Mouse (Mus musculus) forebrain, embryonic 12.5 days (tissue): ENCODE results near the gene Slc25a39. TPM values are rescaled to one million over a fixed set of nuclear protein-coding genes. Genes with fewer than 3 reads are reported as not detected.

Source experiments
- ATAC-seq: fragments of 200-750 bp; cut with Nextera tagmentation; 2 replicates; pipeline ENCODE4 v1.8.0; 2017; ENCODE audit warnings: moderate TSS enrichment; ENCODE audit not compliant: low FRiP score
- H3K27ac ChIP-seq: fragments of 300-500 bp; sonication (generic); 2 replicates; pipeline ENCODE4 v1.5.1; 2016; ENCODE audit warnings: mild to moderate bottlenecking
- H3K27me3 ChIP-seq: fragments of 300-500 bp; sonication (generic); 2 replicates; pipeline ENCODE4 v1.6.1; 2016; ENCODE audit warnings: mild to moderate bottlenecking
- H3K36me3 ChIP-seq: fragments of 300-500 bp; sonication (generic); replicated peaks from 2 replicates; pipeline ENCODE4 v1.6.1; 2016; ENCODE audit warnings: mild to moderate bottlenecking
- H3K4me1 ChIP-seq: fragments of 300-500 bp; sonication (generic); 2 replicates; pipeline ENCODE4 v1.6.1; 2016
- H3K4me2 ChIP-seq: fragments of 300-500 bp; sonication (generic); 2 replicates; pipeline ENCODE4 v1.6.1; 2016; ENCODE audit warnings: mild to moderate bottlenecking, moderate library complexity
- H3K4me3 ChIP-seq: fragments of 300-500 bp; sonication (generic); replicated peaks from 2 replicates; pipeline ENCODE4 v1.5.1; 2016; ENCODE audit warnings: mild to moderate bottlenecking
- H3K9ac ChIP-seq: fragments of 300-500 bp; sonication (generic); 2 replicates; pipeline ENCODE4 v1.6.1; 2016; ENCODE audit warnings: mild to moderate bottlenecking
- H3K9me3 ChIP-seq: fragments of 300-500 bp; sonication (generic); 2 replicates; pipeline ENCODE4 v1.6.1; 2016
- WGBS: fragments of 180-500 bp; shearing (Covaris S2); methylation state at CpG from one replicate; pipeline ENCODE4 v1.1.7; 2016; 5-methylcytosine and 5-hydroxymethylcytosine counted together
- polyA plus RNA-seq: library from polyadenylated mRNA; unstranded; fragments of >200 nt; fragmentation: Nextera tagmentation; extraction: Ambion mirVana; gene quantifications from 2 replicates; pipeline ENCODE4 v1.2.1, GENCODE M21; 2016

Slc25a39 gene
- polyA plus RNA-seq, 1 experiment from 2014 or later: 173 TPM

DNA sequence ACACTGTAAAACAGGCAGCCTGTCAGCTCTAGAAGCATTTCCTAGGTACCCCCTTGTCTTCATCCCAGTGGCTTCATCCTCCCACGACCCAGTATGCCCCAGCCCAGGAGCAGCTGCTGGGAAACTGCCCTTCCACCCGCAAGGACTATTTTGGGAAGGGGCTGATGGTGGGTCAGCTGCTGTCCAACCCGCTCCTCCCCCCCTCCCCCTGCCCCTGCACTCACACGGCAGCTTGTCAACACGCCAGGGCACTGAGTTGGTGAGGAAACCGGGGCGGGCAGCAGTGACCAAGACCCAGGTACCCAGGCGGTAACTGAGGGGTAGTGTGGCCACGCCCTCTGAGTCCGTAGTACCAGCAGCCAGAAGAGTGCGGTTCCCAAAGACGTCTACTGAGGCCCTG is 36.0 kb upstream of the Slc25a39 start:
- no peak for ATAC-seq
- Histone ChIP-seq H3K4me1 (peaks cover 50% of the 10 kb centered on the region), H3K9ac (no peak overlapping the region), H3K4me2 (no peak overlapping the region), H3K4me3 (no peak overlapping the region), H3K9me3 (no peaks in the 10 kb centered on the region), H3K27ac (no peak overlapping the region), H3K27me3 (peaks cover 25% of the 10 kb centered on the region), H3K36me3 (peaks cover 52% of the 10 kb centered on the region)
- WGBS: 74% methylated on average over 12 of the region's 12 CpGs

DNA sequence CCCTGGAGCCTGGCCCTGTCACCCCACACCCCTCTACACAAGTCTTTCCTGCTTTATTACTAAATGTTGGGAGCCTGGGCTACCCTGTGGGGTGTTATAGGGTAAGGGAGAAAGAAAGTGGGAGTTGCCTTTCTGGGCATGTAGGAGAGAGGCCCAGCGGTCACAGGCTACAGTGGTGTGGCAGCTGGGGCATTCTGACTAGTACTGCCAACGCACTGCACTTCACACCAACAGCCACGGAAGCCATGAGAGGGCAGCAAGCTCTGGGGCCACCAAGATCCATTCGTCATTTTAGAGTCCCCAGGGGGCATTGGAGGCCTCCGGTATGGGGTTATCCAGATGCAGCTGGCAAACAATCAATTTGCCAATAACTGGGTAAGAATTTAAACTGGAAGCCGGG is 34.3 kb upstream of the Slc25a39 start:
- Histone ChIP-seq H3K36me3 (peaks cover 66% of the 10 kb centered on the region), H3K4me1 (peaks cover 55% of the 10 kb centered on the region), H3K9ac (no peak overlapping the region), H3K27ac (no peak overlapping the region), H3K9me3 (no peaks in the 10 kb centered on the region), H3K27me3 (peaks cover 22% of the 10 kb centered on the region), H3K4me2 (no peak overlapping the region), H3K4me3 (no peak overlapping the region)
- no peak for ATAC-seq
- 91% methylated on average over 6 of the region's 6 CpGs for WGBS

DNA sequence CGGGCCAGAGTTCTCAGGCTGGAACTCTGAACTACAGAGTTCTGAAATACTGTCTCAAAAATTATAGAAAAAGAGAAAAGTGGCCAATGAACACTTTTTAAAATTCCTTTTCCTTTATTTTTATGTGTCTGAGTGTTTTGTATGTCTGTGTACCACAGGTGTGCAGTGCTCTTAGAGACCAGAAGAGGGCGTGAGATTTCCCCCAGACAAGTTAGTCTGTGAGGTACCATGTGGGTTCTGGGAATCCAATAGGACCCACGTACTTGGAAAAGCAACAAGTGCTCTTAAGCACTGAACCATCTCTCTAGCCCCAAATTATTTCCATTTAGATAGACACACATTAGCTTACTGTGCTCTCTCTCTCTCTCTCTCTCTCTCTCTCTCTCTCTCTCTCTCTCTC is 33.7 kb upstream of the Slc25a39 start:
- Histone ChIP-seq H3K4me1 (peaks cover 55% of the 10 kb centered on the region), H3K9me3 (no peaks in the 10 kb centered on the region), H3K27ac (no peak overlapping the region), H3K36me3 (peaks cover 73% of the 10 kb centered on the region), H3K4me2 (no peak overlapping the region), H3K4me3 (no peak overlapping the region), H3K9ac (no peak overlapping the region), H3K27me3 (peaks cover 22% of the 10 kb centered on the region)
- ATAC-seq: no peak
- WGBS: 87% methylated on average over 3 of the region's 3 CpGs

DNA sequence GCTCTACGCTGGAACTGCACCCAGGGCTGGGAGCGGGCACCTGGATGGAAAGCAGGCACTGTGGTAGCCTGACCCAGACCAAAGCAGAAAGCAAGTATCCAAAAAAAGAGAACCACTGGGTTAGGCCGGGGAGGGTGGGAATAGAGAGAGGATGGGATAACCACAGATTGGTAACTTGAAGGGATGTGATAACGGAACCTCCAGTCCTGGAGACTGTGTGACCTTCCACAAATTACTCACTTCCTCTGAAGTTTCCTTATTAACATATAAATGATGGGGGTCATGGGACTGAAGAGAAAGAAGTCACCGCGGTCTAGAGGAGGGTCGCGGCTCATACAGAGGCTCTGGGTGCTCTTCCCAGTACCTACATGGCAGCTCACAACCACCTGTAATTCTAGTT is 32.5 kb upstream of the Slc25a39 start:
- Histone ChIP-seq H3K36me3 (peaks cover 84% of the 10 kb centered on the region), H3K4me1 (peaks cover 44% of the 10 kb centered on the region), H3K27me3 (peaks cover 22% of the 10 kb centered on the region)

DNA sequence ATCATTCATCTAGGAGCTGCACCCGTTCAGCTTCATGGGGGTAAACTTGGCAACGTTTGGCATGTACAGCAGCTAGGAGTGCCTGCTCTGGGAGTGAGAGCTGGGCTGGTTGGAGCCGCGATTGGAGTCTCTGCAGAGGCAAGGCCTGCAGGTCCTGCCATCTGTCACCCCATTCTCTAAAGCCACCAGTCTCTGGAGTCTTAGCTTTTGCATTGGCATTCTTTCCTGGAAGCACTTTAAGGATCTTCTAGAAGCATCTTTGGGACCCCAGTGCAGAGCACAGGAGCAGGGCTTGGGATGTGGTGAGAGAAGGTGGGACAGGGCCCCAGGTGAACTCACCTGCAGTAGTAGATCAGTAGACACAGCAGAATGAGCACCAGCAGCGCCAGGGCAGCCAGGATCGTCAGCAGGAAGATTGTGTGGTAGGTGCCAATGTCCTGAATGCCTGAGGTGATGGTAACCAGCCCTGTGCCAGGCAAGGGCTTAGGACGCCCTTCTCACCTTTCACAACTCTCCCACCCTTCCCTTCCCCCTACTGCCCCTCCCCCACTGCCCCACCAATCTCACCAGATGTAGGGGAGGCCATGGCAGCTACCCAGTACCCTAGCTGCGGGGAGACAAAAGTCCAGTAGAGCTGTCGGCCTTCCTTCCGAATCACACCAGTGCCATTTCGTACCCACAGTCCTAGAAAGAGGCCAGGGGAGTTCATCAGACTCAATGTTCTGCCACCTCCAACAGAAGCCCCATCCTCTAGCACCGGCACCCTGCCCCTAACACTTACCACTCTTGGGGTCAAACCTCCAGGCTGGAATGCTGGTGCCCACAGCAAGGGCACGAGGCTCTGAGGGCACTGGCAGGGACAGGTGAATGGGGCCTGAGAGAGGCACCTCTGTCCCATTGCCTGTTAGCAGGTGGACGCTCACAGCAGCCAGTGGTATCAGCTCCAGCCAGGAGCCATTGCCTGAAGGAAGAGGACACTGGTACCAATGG is 31.6 kb upstream of the Slc25a39 start:
- peaks cover 35% of the 10 kb centered on the region for H3K4me1 ChIP-seq

More for the DNA sequence above, 32.5 kb upstream of the Slc25a39 start:
- H3K4me3 ChIP-seq: no peak overlapping the region
- no peak overlapping the region for H3K9ac ChIP-seq
- H3K4me2 ChIP-seq: no peak overlapping the region
- 92% methylated on average over 8 of the region's 8 CpGs for WGBS
- no peaks in the 10 kb centered on the region for H3K9me3 ChIP-seq
- ATAC-seq: no peak
- no peak overlapping the region for H3K27ac ChIP-seq

DNA sequence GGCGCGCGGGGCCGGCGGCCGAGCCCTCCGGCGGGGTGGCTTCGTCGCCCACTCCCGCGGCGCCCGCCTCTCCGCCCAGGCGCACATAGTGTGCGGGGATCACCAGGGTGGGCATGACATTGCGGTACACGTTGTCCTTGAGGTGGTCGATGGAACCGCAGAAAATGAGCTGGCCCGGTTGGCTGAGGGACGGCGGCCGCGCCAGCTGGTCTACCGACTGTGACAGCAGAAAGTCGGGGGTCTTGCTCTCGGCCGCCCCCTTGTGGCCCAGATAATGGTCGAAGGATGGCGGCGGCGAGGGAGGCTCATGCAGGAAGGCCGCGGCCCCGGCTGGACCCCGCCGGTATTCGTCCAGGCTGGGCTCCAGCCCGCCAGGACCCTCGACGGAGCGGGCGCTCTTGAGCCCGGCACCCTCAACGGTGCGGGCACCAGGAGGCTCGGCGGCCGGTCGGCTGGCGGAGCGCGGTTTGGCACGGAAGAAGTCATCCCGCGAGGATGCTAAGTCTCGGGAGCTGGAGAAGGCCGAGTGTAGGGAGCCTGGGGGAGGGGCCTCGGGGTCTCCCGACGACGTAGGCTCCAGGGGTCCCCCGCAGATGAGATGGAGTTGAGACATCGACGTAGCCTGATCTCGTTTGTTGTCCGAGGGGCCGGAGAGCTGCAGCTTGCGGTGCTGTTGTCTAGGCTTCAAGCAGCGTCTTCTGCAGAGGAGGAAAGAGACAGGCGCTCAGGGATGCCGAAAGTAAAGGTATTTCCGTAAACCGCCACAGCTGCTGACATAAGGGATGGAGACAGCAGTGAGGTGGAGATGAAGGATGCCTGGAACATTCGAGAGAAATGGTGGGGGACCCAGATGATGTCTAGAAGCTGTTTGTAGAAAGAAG is 30.7 kb upstream of the Slc25a39 start:
- Histone ChIP-seq H3K27me3 (peaks cover 22% of the 10 kb centered on the region), H3K4me2 (peak overlapping the region; percentile 63), H3K4me1 (peaks cover 26% of the 10 kb centered on the region), H3K27ac (peak overlapping the region; percentile 63; the same call in 1 of the 2 replicates), H3K36me3 (peaks cover 86% of the 10 kb centered on the region), H3K4me3 (peak overlapping the region; percentile 37), H3K9me3 (no peaks in the 10 kb centered on the region), H3K9ac (peak overlapping the region; percentile 65)
- 7% methylated on average over 77 of the region's 77 CpGs for WGBS
- ATAC-seq: peak; percentile 44

More for the DNA sequence above, 31.6 kb upstream of the Slc25a39 start:
- Histone ChIP-seq H3K27me3 (peaks cover 22% of the 10 kb centered on the region), H3K36me3 (peaks cover 92% of the 10 kb centered on the region), H3K4me2 (no peak overlapping the region), H3K4me3 (no peak overlapping the region), H3K9ac (no peak overlapping the region), H3K9me3 (no peaks in the 10 kb centered on the region), H3K27ac (0 out of 2 replicates have a peak overlapping the region, but pooled peaks have one; percentile 63)
- WGBS: 83% methylated on average over 14 of the region's 14 CpGs
- ATAC-seq: no peak

DNA sequence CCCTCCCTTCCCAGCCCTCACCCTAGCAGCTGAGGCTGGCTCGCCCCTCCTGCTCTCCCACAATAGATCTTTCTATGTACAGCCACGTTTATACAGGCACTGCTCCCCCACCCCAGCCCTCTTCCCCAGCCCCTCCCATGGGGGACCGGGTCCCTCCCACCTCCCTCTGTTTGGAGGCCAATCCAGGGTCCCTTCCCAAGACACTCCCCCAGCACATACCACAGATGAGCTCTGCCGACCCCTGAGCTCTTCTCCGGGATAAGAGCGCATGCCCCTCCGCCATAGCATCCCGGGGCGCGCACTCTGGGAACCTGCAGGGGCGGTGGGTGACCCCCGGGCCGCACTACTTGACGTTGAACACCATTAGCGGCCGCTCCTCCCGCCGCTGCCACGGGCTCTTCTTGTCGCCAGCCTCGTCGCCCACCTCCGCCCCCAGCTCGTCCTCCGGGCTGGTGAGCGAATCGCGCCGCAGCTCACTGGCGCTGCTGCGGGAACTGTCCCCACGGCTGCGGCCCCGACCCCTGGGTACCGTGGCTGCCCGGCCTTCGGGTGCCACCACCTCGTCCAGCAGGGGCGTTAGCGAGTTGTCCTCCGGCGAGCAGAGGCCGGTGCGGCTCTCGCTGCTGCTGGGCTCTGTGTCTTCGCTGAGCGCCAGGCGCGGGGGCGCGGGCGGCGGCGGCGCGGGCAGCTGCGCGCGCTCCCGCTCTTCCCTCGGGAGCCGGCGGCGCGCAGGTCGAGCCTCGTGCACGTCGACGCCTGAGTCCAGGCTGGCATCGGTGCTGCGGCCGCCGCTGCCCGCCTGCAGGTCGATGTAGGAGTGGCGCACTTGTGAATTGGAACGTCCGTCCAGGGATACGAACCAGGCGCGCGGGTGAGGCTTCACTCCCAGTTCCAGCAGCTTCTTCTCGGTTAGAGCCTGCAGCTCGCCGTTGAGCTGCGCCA is 29.6 kb upstream of the Slc25a39 start:
- Histone ChIP-seq H3K4me2 (peak overlapping the region; percentile 63), H3K9ac (peak overlapping the region; percentile 65), H3K27ac (peak overlapping the region; percentile 63), H3K4me3 (peak overlapping the region; percentile 37), H3K27me3 (peaks cover 22% of the 10 kb centered on the region), H3K4me1 (peaks cover 25% of the 10 kb centered on the region), H3K9me3 (no peaks in the 10 kb centered on the region), H3K36me3 (peaks cover 83% of the 10 kb centered on the region)
- 4% methylated on average over 86 of the region's 87 CpGs for WGBS
- peak; percentile 56 for ATAC-seq

DNA sequence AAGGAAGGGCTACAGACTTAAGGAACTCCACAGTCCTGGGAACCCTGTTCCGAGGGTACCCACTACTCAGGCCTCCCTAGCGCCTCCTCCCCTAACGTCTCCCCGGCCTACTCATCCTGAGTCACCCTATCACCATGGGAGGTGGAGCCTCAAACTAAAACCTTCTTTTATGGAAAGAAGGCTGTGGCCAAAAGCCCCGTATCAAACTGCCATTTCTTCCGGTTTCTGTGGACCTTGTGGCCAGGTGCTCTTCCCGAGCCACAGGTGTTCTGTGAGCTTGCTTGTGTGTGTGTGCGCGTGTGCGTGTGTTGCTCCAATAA is 28.7 kb upstream of the Slc25a39 start:
- H3K4me3 ChIP-seq: no peak overlapping the region

DNA sequence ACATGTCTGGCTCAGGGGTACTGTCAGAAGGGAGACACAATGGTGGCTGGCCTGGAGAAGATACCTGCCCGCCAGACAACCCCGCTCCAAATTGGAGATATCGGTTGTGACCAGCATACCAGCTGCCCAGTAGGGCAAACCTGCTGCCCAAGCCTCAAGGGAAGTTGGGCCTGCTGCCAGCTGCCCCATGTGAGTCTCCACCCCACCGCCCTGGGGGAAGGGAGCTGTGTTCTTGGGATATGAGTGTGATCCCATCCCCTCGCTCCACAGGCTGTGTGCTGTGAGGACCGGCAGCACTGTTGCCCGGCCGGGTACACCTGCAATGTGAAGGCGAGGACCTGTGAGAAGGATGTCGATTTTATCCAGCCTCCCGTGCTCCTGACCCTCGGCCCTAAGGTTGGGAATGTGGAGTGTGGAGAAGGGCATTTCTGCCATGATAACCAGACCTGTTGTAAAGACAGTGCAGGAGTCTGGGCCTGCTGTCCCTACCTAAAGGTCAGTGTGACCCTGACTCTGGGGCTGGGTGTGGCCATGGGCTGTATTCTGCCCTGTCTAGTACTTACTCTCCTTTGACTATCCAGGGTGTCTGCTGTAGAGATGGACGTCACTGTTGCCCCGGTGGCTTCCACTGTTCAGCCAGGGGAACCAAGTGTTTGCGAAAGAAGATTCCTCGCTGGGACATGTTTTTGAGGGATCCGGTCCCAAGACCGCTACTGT is 28.2 kb upstream of the Slc25a39 start:
- peaks cover 68% of the 10 kb centered on the region for H3K36me3 ChIP-seq

More for the DNA sequence above, 28.7 kb upstream of the Slc25a39 start:
- Histone ChIP-seq H3K9me3 (no peaks in the 10 kb centered on the region), H3K4me1 (peaks cover 29% of the 10 kb centered on the region), H3K4me2 (no peak overlapping the region), H3K9ac (0 out of 2 replicates have a peak overlapping the region, but pooled peaks have one; percentile 65), H3K27ac (no peak overlapping the region), H3K36me3 (peaks cover 73% of the 10 kb centered on the region), H3K27me3 (peaks cover 22% of the 10 kb centered on the region)
- 80% methylated on average over 10 of the region's 10 CpGs for WGBS
- no peak for ATAC-seq

DNA sequence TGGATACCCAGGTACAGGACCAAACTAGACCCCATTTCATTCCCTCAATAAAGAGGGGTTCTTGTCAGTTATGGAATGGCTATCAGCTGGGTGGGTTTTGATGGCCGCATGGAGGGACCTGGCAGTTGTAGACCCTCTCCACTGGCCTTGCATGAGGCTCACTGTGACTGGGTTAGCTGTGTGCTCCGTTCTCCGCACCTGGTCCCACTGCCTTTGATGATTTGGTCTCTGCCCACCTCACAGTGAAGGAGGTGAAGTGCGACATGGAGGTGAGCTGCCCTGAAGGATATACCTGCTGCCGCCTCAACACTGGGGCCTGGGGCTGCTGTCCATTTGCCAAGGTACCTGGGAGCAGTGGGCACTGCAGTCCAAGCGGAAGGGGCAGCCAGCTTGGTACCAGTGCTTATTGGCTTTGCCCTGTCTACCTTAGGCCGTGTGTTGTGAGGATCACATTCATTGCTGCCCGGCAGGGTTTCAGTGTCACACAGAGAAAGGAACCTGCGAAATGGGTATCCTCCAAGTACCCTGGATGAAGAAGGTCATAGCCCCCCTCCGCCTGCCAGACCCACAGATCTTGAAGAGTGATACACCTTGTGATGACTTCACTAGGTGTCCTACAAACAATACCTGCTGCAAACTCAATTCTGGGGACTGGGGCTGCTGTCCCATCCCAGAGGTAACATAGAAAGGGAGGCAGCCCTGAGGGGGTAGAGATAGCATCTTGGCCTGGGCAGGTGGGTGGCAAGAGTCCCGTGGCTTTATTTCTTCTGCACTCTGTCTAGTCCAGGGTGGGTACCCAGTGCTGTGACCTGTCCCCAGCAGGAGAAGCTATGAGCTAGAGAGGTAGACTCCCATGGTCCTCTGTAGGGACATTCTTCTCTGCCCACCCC is 27.3 kb upstream of the Slc25a39 start:
- Histone ChIP-seq H3K27ac (no peak overlapping the region), H3K9me3 (no peaks in the 10 kb centered on the region), H3K36me3 (peaks cover 59% of the 10 kb centered on the region), H3K4me1 (peaks cover 36% of the 10 kb centered on the region), H3K27me3 (peaks cover 20% of the 10 kb centered on the region), H3K9ac (no peak overlapping the region), H3K4me3 (no peak overlapping the region), H3K4me2 (no peak overlapping the region)
- WGBS: 90% methylated on average over 11 of the region's 11 CpGs
- ATAC-seq: no peak

More for the DNA sequence above, 28.2 kb upstream of the Slc25a39 start:
- ATAC-seq: no peak
- 94% methylated on average over 18 of the region's 18 CpGs for WGBS
- Histone ChIP-seq H3K4me3 (no peak overlapping the region), H3K4me2 (no peak overlapping the region), H3K9ac (no peak overlapping the region), H3K27me3 (peaks cover 22% of the 10 kb centered on the region), H3K4me1 (peaks cover 29% of the 10 kb centered on the region), H3K9me3 (no peaks in the 10 kb centered on the region), H3K27ac (no peak overlapping the region)
